Mouse (Mus musculus) limb, embryonic 14.5 days (tissue): ENCODE data around the gene Hs2st1. TPM values are rescaled to one million over a fixed set of nuclear protein-coding genes. Genes with fewer than 3 reads are reported as not detected.

Experiments
- ATAC-seq: fragments of 200-750 bp; cut with Nextera tagmentation; 2 replicates; pipeline ENCODE4 v1.8.0; 2017; ENCODE audit warnings: low read depth, moderate number of reproducible peaks, moderate TSS enrichment; ENCODE audit not compliant: low FRiP score
- DNase-seq: peaks from one replicate; pipeline ENCODE4 v3.0.0-alpha.2; 2015; ENCODE audit warnings: low spot score
- H3K27ac ChIP-seq: fragments of 300-500 bp; sonication (generic); replicated peaks from 2 replicates; pipeline ENCODE4 v1.5.1; 2014; ENCODE audit warnings: low read depth, mild to moderate bottlenecking, low read length, moderate library complexity, mixed read lengths
- H3K27me3 ChIP-seq: fragments of 300-500 bp; sonication (generic); 2 replicates; pipeline ENCODE4 v1.6.1; 2014; ENCODE audit warnings: low read length, mixed read lengths; ENCODE audit not compliant: control insufficient read depth, insufficient read depth
- H3K36me3 ChIP-seq: fragments of 300-500 bp; sonication (generic); 2 replicates; pipeline ENCODE4 v1.6.1; 2014; ENCODE audit warnings: mild to moderate bottlenecking, low read length, moderate library complexity, mixed read lengths; ENCODE audit not compliant: control insufficient read depth, insufficient read depth
- H3K4me1 ChIP-seq: fragments of 300-500 bp; sonication (generic); 2 replicates; pipeline ENCODE4 v1.6.1; 2014; ENCODE audit warnings: antibody characterized with exemption, low read length, mixed read lengths; ENCODE audit not compliant: control insufficient read depth, insufficient read depth
- H3K4me2 ChIP-seq: fragments of 300-500 bp; sonication (generic); replicated peaks from 2 replicates; pipeline ENCODE4 v1.6.1; 2014; ENCODE audit warnings: low read depth, mild to moderate bottlenecking, low read length, moderate library complexity; ENCODE audit not compliant: severe bottlenecking
- H3K4me3 ChIP-seq: fragments of 300-500 bp; sonication (generic); replicated peaks from 2 replicates; pipeline ENCODE4 v1.5.1; 2014; ENCODE audit warnings: low read length
- H3K9ac ChIP-seq: fragments of 300-500 bp; sonication (generic); 2 replicates; pipeline ENCODE4 v1.6.1; 2014; ENCODE audit warnings: mild to moderate bottlenecking, low read depth, low read length, moderate library complexity; ENCODE audit not compliant: severe bottlenecking
- H3K9me3 ChIP-seq: fragments of 300-500 bp; sonication (generic); 2 replicates; pipeline ENCODE4 v1.6.1; 2016; ENCODE audit warnings: low read length; ENCODE audit not compliant: control insufficient read depth
- POLR2A ChIP-seq: fragments of 200-500 bp; IDR thresholded peaks from 2 replicates; pipeline ENCODE4 v1.8.0; 2012; ENCODE audit warnings: inconsistent platforms, mild to moderate bottlenecking, moderate library complexity, borderline replicate concordance; ENCODE audit not compliant: insufficient read depth, insufficient read length; ENCODE audit errors: extremely low read depth
- WGBS: fragments of 180-500 bp; shearing (Covaris S2); extraction: QIAGEN DNeasy Blood & Tissue Kit; methylation state at CpG from one replicate; pipeline ENCODE4 v1.1.7; 2014; 5-methylcytosine and 5-hydroxymethylcytosine counted together
- polyA plus RNA-seq, 2 experiments: library from polyadenylated mRNA; depleted of rRNA in 1 of 2; stranded (reverse) in 1 of 2; unstranded in 1 of 2; fragments of >200 nt; fragmentation: Nextera tagmentation in 1 of 2; extraction: Ambion mirVana in 1 of 2; gene quantifications; 2 replicates each; pipeline versions ENCODE4 v1.2.1 to v1.2.3; 2012 to 2014

Gene Hs2st1
- polyA plus RNA-seq, 2 experiments, result 15.8 to 20.6 TPM

DNA sequence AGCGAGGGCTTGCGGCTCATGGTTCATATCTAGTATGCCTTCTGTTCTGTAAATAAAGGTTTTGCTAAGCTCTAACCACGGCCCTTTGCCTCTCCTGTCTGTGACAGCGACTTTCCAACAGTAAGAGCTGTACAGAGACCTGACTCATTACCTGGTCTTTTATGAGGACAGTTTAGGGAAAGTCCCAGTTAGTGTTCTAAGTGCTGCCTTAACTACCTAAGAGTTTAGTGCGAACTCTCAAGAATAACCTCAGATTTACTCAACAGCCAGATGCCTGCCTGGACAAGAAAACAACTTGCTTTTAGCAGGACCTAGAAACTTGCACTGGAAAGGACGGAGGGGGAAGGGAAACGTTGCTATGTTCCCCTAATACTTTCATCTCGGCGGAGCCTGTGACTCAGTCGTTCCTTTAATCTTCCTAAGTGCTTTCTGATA is 137.8 kb downstream of the Hs2st1 start:
- H3K4me1 ChIP-seq, result no peaks in the 10 kb centered on the region
- H3K27ac ChIP-seq, result no peak overlapping the region
- H3K9ac ChIP-seq, result no peak overlapping the region
- 56% methylated on average over 10 of the region's 10 CpGs for WGBS
- no peak overlapping the region for H3K4me2 ChIP-seq
- ATAC-seq (no peak), DNase-seq (no peak)
- no peaks in the 10 kb centered on the region for H3K27me3 ChIP-seq
- H3K36me3 ChIP-seq, result peaks cover 7% of the 10 kb centered on the region; the same call in 1 of the 2 replicates
- no peak overlapping the region for H3K4me3 ChIP-seq
- TF ChIP-seq POLR2A, result no peak
- H3K9me3 ChIP-seq, result no peaks in the 10 kb centered on the region

DNA sequence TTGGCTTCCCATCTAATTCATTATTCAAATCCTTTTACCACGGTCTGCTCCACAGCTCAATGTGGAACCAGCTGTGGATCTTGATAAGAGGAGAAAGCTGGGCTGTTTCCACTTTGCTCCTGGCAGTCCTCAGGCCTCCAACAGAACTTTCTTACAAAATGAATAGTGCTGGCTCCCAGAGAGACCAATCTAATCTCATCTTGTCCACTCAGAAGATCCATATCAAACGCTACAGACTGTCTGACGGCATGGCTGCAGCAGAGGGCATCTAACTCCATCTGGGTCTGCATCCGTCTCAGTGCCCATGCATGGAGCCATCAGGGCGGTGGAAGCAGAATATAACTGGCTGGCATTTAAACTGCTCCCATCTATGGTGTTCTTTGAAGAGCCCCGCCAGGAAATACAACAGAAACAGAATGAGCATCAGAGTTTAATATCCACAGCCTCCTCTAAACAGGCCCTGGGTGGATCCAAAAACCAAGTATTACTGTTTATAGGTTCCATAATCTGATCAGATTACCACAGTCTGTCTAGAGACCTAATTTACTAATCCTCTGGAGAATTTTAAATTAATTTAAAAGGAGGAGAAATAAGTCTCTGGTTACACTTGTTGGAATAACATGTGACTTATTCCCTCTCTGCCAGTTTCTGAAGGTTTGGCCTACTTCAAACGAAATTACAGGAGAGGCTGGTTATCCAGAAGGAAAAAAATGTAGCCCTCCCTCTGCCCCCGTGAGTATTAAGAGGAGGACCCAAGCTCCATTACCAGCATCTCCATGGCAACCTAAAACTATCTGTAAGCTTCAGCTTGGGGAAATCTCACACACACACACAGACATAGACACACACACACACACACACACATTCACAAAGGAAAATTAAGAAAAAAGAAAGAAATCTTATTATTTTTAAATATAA is 141.2 kb downstream of the Hs2st1 start:
- 59% methylated on average over 8 of the region's 8 CpGs for WGBS
- no peak overlapping the region for H3K4me3 ChIP-seq
- no peak for ATAC-seq

DNA sequence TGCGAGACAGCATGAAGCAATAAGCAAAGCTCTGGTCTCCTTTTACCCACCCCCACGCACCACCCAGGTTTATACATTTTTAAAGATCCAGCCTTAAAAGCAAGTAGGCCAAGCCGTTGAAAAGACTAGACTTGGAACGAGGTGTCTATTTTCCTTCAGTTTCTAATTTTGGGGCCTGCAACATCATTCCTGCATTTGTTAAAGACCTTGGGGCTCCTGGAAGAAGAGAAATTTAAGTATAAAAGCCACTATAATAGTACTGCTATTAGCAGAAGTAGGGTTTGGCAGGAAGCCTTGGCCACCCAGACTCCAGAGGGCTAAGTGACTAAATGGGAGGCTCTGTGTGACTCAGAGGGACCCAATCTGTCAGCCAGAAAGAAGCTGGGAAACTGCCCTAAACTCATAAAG is 144.9 kb downstream of the Hs2st1 start:
- Histone ChIP-seq H3K9me3 (no peaks in the 10 kb centered on the region), H3K27me3 (no peaks in the 10 kb centered on the region), H3K4me2 (no peak overlapping the region), H3K36me3 (no peaks in the 10 kb centered on the region), H3K4me3 (no peak overlapping the region), H3K27ac (no peak overlapping the region), H3K4me1 (no peaks in the 10 kb centered on the region), H3K9ac (no peak overlapping the region)
- DNase-seq (no peak), ATAC-seq (no peak)
- TF ChIP-seq POLR2A, result no peak
- 71% methylated on average over 4 of the region's 4 CpGs for WGBS

More for the DNA sequence above, 141.2 kb downstream of the Hs2st1 start:
- Histone ChIP-seq H3K9ac (no peak overlapping the region), H3K4me1 (no peaks in the 10 kb centered on the region), H3K4me2 (no peak overlapping the region), H3K27me3 (no peaks in the 10 kb centered on the region), H3K36me3 (no peaks in the 10 kb centered on the region; the same call in 1 of the 2 replicates), H3K27ac (no peak overlapping the region), H3K9me3 (no peaks in the 10 kb centered on the region)
- TF ChIP-seq POLR2A, result no peak
- DNase-seq, result peak; percentile 41

DNA sequence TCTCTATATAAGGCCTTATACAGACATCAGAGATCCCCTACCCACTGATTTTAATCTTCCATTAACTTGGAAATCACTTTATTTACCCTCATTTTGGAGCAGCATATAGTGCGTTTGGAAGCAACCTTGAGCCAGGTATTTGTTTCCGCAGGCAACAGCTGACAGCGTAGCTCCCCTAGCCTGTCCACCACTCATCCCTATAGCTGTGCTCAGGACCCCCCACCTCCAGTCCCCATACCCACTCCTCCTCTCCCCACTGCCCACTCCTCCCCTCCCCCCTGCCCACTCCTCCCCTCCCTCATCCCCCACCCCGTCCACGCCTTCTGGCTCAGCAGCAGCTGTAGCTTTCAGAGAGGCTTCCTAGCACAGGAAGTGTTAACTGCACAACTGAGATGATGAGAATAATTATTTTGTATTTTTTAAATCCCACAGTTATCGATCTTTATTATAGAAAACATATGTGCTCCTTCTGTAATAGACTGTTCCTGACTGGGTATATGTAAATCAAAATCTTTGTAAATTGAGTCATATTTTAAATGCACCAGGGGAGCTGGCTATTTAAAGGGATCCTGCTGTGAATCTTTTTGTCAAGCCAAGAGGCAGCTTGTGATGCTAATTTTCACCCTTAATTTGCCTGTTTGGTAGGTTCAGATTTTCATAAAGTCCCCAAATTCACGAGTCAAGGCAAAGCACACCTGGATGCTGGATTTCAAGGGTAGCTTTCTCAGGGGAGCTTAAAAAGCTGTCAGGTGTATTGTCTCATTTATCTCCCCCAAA is 148.4 kb downstream of the Hs2st1 start:
- Histone ChIP-seq H3K9ac (no peak overlapping the region), H3K9me3 (no peaks in the 10 kb centered on the region), H3K27me3 (no peaks in the 10 kb centered on the region; the same call in 1 of the 2 replicates), H3K4me2 (no peak overlapping the region), H3K36me3 (no peaks in the 10 kb centered on the region), H3K4me1 (0 out of 2 replicates have a peak, but pooled peaks cover 2% of the 10 kb centered on the region), H3K27ac (no peak overlapping the region), H3K4me3 (no peak overlapping the region)
- DNase-seq (no peak), ATAC-seq (no peak)
- WGBS, result 36% methylated on average over 7 of the region's 7 CpGs
- TF ChIP-seq POLR2A, result no peak

DNA sequence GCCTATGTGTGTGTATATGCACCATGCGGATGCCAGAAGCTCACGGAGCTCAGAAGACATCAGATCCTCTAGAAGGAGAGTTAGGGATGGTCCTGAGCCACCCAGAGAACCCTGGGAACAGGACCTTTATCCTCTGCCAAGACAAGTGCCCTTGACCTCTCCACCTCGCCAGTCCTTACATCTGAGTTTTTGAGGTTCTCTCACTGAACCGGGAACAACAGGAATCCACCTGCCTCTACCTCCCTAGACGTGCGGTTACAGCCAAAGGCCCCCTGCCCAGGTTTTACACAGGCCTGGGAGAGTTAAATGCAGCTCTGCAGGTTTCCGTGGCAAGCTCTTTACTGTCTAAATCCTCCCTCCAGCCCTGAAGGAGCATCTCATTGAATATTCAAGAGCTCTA is 156.2 kb downstream of the Hs2st1 start:
- DNase-seq (no peak), ATAC-seq (no peak)
- no peak overlapping the region for H3K4me2 ChIP-seq
- H3K4me1 ChIP-seq, result peaks cover 15% of the 10 kb centered on the region
- H3K4me3 ChIP-seq, result no peak overlapping the region
- WGBS, result 68% methylated on average over 7 of the region's 7 CpGs
- H3K27ac ChIP-seq, result no peak overlapping the region
- no peaks in the 10 kb centered on the region for H3K36me3 ChIP-seq
- no peak overlapping the region for H3K9ac ChIP-seq
- H3K27me3 ChIP-seq, result no peaks in the 10 kb centered on the region
- TF ChIP-seq POLR2A, result no peak
- no peaks in the 10 kb centered on the region for H3K9me3 ChIP-seq
